Mouse (Mus musculus) MEL (cell line): ENCODE results near the gene Rdh16f2. TPM values are rescaled to one million over a fixed set of nuclear protein-coding genes. Genes with fewer than 3 reads are reported as not detected.

ENCODE experiments used
- DNase-seq: peaks from one replicate; pipeline ENCODE4 v3.0.0; 2011; ENCODE audit warnings: low read depth, low spot score
- H3K27ac ChIP-seq: 2 replicates; pipeline ENCODE4 v1.5.1; 2012; ENCODE audit warnings: low read depth, mild to moderate bottlenecking, control low read depth, low read length, moderate library complexity; ENCODE audit not compliant: control insufficient read depth
- H3K27me3 ChIP-seq, 2 experiments: fragments of 150-350 bp in 1 of 2; sonication (generic) in 1 of 2; 2 replicates each; pipeline ENCODE4 v1.6.1; 2012; ENCODE audit warnings: low read length in 2 of 2, mild to moderate bottlenecking in 2 of 2, improper control_type of control experiment in 1 of 2, moderate library complexity in 1 of 2; ENCODE audit not compliant: insufficient read depth in 2 of 2, control insufficient read depth in 1 of 2
- H3K36me3 ChIP-seq, 2 experiments: 2 replicates each; pipeline ENCODE4 v1.6.1; 2012 to 2014; ENCODE audit warnings: low read length in 2 of 2, improper control_type of control experiment in 1 of 2, inconsistent platforms in 1 of 2, mild to moderate bottlenecking in 1 of 2; ENCODE audit not compliant: insufficient read depth in 2 of 2, control insufficient read depth in 1 of 2
- H3K4me1 ChIP-seq, 2 experiments: fragments of 150-350 bp in 1 of 2; sonication (generic) in 1 of 2; 2 replicates each; pipeline ENCODE4 v1.6.1; 2012; ENCODE audit warnings: low read length in 2 of 2, improper control_type of control experiment in 1 of 2, mild to moderate bottlenecking in 1 of 2; ENCODE audit not compliant: insufficient read depth in 2 of 2, control insufficient read depth in 1 of 2
- H3K4me3 ChIP-seq, 2 experiments: fragments of 150-350 bp in 1 of 2; sonication (generic) in 1 of 2; 2 replicates each; pipeline ENCODE4 v1.5.1; 2012; ENCODE audit warnings: low read depth in 2 of 2, low read length in 2 of 2, mild to moderate bottlenecking in 2 of 2, moderate library complexity in 2 of 2, control low read depth in 1 of 2, improper control_type of control experiment in 1 of 2; ENCODE audit not compliant: control insufficient read depth in 1 of 2, insufficient read depth in 1 of 2
- H3K79me2 ChIP-seq: 2 replicates; pipeline ENCODE4 v1.6.1; 2012; ENCODE audit warnings: mild to moderate bottlenecking, low read length, moderate library complexity; ENCODE audit not compliant: control insufficient read depth, poor library complexity, insufficient read depth
- H3K9ac ChIP-seq: 2 replicates; pipeline ENCODE4 v1.6.1; 2012; ENCODE audit warnings: low read depth, mild to moderate bottlenecking, control low read depth, low read length, moderate library complexity; ENCODE audit not compliant: control insufficient read depth, poor library complexity, severe bottlenecking
- H3K9me3 ChIP-seq: fragments of 150-350 bp; sonication (generic); replicated peaks from 2 replicates; pipeline ENCODE4 v1.6.1; 2012; ENCODE audit warnings: mild to moderate bottlenecking, low read length, improper control_type of control experiment, moderate library complexity; ENCODE audit not compliant: insufficient read depth
- CHD1 ChIP-seq: IDR thresholded peaks from 2 replicates; pipeline ENCODE4 v1.6.1; 2012; ENCODE audit warnings: low read depth, mild to moderate bottlenecking, inconsistent platforms, low read length, improper control_type of control experiment
- CTCF ChIP-seq, 3 experiments: IDR thresholded peaks in 2 of 3; conservative IDR thresholded peaks in 1 of 3; 2 replicates each; pipeline ENCODE4 v1.5.1; 2011 to 2012; ENCODE audit warnings: low read length in 3 of 3, low read depth in 2 of 3, mild to moderate bottlenecking in 2 of 3, improper control_type of control experiment in 1 of 3, inconsistent platforms in 1 of 3, mixed read lengths in 1 of 3, moderate library complexity in 1 of 3; ENCODE audit not compliant: control insufficient read depth in 1 of 3, insufficient read depth in 1 of 3, poor library complexity in 1 of 3, severe bottlenecking in 1 of 3
- ELF1 ChIP-seq: IDR thresholded peaks from 2 replicates; pipeline ENCODE4 v1.6.1; 2014; ENCODE audit warnings: low read depth, mild to moderate bottlenecking, inconsistent platforms, low read length, improper control_type of control experiment, moderate library complexity
- ETS1 ChIP-seq: IDR thresholded peaks from 2 replicates; pipeline ENCODE4 v1.6.1; 2012; ENCODE audit warnings: low read depth, mild to moderate bottlenecking, inconsistent platforms, low read length, improper control_type of control experiment, moderate library complexity
- GABPA ChIP-seq: IDR thresholded peaks from 2 replicates; pipeline ENCODE4 v1.6.1; 2012; ENCODE audit warnings: low read depth, mild to moderate bottlenecking, inconsistent platforms, low read length, improper control_type of control experiment, moderate library complexity
- JUND ChIP-seq: IDR thresholded peaks from 2 replicates; pipeline ENCODE4 v1.6.1; 2011; ENCODE audit warnings: low read depth, mild to moderate bottlenecking, improper control_type of control experiment, low read length
- KAT2A ChIP-seq: conservative IDR thresholded peaks from 2 replicates; pipeline ENCODE4 v1.6.1; 2012; ENCODE audit warnings: low read depth, low read length, improper control_type of control experiment, inconsistent platforms
- MAX ChIP-seq: IDR thresholded peaks from 2 replicates; pipeline ENCODE4 v1.6.1; 2011; ENCODE audit warnings: low read length, improper control_type of control experiment
- MEF2A ChIP-seq: IDR thresholded peaks from 2 replicates; pipeline ENCODE4 v1.6.1; 2014; ENCODE audit warnings: low read depth, mild to moderate bottlenecking, inconsistent platforms, low read length, improper control_type of control experiment; ENCODE audit not compliant: poor library complexity, insufficient replicate concordance, severe bottlenecking; ENCODE audit errors: extremely low read depth
- MXI1 ChIP-seq: IDR thresholded peaks from 2 replicates; pipeline ENCODE4 v1.6.1; 2011; ENCODE audit warnings: mild to moderate bottlenecking, low read depth, low read length, improper control_type of control experiment
- MYC ChIP-seq: IDR thresholded peaks from 2 replicates; pipeline ENCODE4 v1.6.1; 2011; ENCODE audit warnings: low read depth, mild to moderate bottlenecking, low read length, improper control_type of control experiment, moderate library complexity
- NELFE ChIP-seq: IDR thresholded peaks from 2 replicates; pipeline ENCODE4 v1.6.1; 2011; ENCODE audit warnings: low read depth, low read length, improper control_type of control experiment
- POLR2AphosphoS5 ChIP-seq: IDR thresholded peaks from 2 replicates; pipeline ENCODE4 v1.6.1; 2012; ENCODE audit warnings: low read depth, borderline replicate concordance, mild to moderate bottlenecking, inconsistent platforms, low read length, moderate library complexity, mixed read lengths
- SIN3A ChIP-seq: IDR thresholded peaks from 2 replicates; pipeline ENCODE4 v1.6.1; 2012; ENCODE audit warnings: low read length, improper control_type of control experiment, inconsistent platforms
- SMC3 ChIP-seq: IDR thresholded peaks from 2 replicates; pipeline ENCODE4 v1.6.1; 2011; ENCODE audit warnings: low read depth, low read length, improper control_type of control experiment
- TAL1 ChIP-seq: IDR thresholded peaks from 2 replicates; pipeline ENCODE4 v1.6.1; 2012; ENCODE audit warnings: mild to moderate bottlenecking, inconsistent platforms, low read length, moderate library complexity, mixed read lengths
- TBP ChIP-seq: IDR thresholded peaks from 2 replicates; pipeline ENCODE4 v1.8.0; 2011; ENCODE audit warnings: low read depth, low read length, improper control_type of control experiment
- UBTF ChIP-seq: IDR thresholded peaks from 2 replicates; pipeline ENCODE4 v1.6.1; 2012; ENCODE audit warnings: low read depth, mild to moderate bottlenecking, inconsistent platforms, low read length, improper control_type of control experiment, moderate library complexity, borderline replicate concordance; ENCODE audit not compliant: insufficient read depth
- ZKSCAN1 ChIP-seq: IDR thresholded peaks from 2 replicates; pipeline ENCODE4 v1.6.1; 2012; ENCODE audit warnings: low read depth, mild to moderate bottlenecking, inconsistent platforms, low read length, improper control_type of control experiment, moderate library complexity
- polyA plus RNA-seq, 2 experiments: library from polyadenylated mRNA; stranded (reverse) in 1 of 2; unstranded in 1 of 2; fragments of >175 nt in 1 of 2; fragments of >200 nt in 1 of 2; gene quantifications; 2 replicates each; pipeline versions ENCODE4 v1.2.1 to v1.2.4; 2012; ENCODE audit warnings: low replicate concordance in 2 of 2, low read depth in 1 of 2; ENCODE audit not compliant: insufficient read length in 2 of 2, insufficient read depth in 1 of 2, missing spikeins in 1 of 2
- total RNA-seq: library from RNA; depleted of rRNA; stranded (reverse); fragments of 300-350 nt; gene quantifications from 2 replicates; pipeline ENCODE4 v1.2.3, GENCODE M21; 2012; rRNA removed

Rdh16f2 gene
- total and polyA plus RNA-seq, 3 experiments, result 0.07 TPM; not detected in 2

DNA sequence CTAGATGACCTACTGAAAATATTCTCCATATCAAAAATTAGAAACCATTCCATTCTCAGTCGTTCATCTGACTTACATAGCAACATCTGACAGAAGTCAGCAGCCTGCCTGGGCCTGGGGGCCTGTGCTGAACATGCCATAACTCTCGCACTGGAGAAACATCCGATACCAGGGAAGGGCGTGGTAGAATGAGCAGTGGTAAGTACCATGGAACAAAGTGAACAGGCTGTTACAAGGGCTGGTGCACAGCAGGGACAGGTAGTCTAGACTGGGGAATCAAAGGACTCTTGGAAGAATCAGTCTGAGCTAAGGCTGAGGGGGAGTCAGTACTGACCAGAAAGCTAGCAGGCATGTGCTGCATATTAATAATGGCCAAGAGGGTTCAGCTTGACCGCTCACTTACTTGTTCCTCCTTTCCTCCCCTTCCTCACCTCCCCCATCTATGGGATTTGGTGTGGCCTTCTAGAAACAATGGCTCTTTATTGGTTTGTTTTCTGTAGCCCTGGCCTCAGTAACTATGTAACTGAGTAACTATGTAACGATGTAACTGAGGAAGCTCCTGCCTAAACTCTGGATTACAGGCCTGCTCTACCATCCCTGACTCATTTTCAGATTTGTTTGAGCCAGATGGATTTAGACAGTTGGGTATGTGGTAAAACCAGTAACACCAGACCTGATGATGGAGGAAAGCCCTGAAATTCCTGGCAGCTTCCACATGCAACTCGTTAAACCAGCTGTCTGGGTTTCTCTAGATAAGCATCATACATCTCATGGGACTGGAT is 58.5 kb downstream of the Rdh16f2 start:
- no peak overlapping the region for H3K27ac ChIP-seq
- H3K4me3 ChIP-seq, result no peak overlapping the region
- H3K27me3 ChIP-seq, result peaks cover 3 to 9% of the 10 kb centered on the region in 2 experiments
- no peaks in the 10 kb centered on the region for H3K9me3 ChIP-seq
- H3K36me3 ChIP-seq, result no peaks in the 10 kb centered on the region
- no peak for DNase-seq
- H3K9ac ChIP-seq, result no peak overlapping the region
- H3K79me2 ChIP-seq, result no peaks in the 10 kb centered on the region
- no peaks in the 10 kb centered on the region for H3K4me1 ChIP-seq
- no peak for TF ChIP-seq ZKSCAN1
- TF ChIP-seq ELF1, result no peak
- TF ChIP-seq CTCF (IDR thresholded peaks at IDR 0.05 in 2 of 3, conservative IDR thresholded peaks at IDR 0.05 in 1 of 3; ENCODE audit: control insufficient read depth in 1 of 3, insufficient read depth in 1 of 3, low read depth in 2 of 3, low read length in 3 of 3, poor library complexity in 1 of 3, severe bottlenecking in 1 of 3), result no peak
- TF ChIP-seq SMC3, result no peak
- no peak for TF ChIP-seq JUND
- TF ChIP-seq MYC, result no peak
- no peak for TF ChIP-seq ETS1
- TF ChIP-seq MXI1, result no peak
- no peak for TF ChIP-seq MEF2A
- no peak for TF ChIP-seq TAL1
- TF ChIP-seq NELFE, result no peak
- TF ChIP-seq CHD1, result no peak
- no peak for TF ChIP-seq SIN3A
- TF ChIP-seq POLR2AphosphoS5, result no peak
- no peak for TF ChIP-seq UBTF
- no peak for TF ChIP-seq GABPA
- TF ChIP-seq KAT2A, result no peak
- no peak for TF ChIP-seq MAX
- no peak for TF ChIP-seq TBP

Other genes starting within 250 kb of the Rdh16f2 start
- 0.33 and 0.42 TPM in 2 replicates for gene Lrp1, start 245.3 kb upstream of the Rdh16f2 start, total RNA-seq
- under 1 TPM in 1 of 2 experiments, not detected in 1; 0.39 TPM for gene Lrp1, start 245.3 kb upstream of the Rdh16f2 start, polyA plus RNA-seq
- gene Stat6, start 223.5 kb upstream of the Rdh16f2 start, total RNA-seq, result 31.1 and 34.9 TPM in 2 replicates
- 10 to 100 TPM in 1 of 2 experiments, not detected in 1; 50.2 TPM for gene Stat6, start 223.5 kb upstream of the Rdh16f2 start, polyA plus RNA-seq
- gene Nemp1, start 199.6 kb upstream of the Rdh16f2 start, total RNA-seq, result 11.8 and 12.1 TPM in 2 replicates
- gene Nemp1, start 199.6 kb upstream of the Rdh16f2 start, polyA plus RNA-seq, result 10 to 100 TPM in 1 of 2 experiments, not detected in 1; 13.9 TPM
- 29.1 and 36.1 TPM in 2 replicates for gene Nab2, start 197.9 kb upstream of the Rdh16f2 start, total RNA-seq
- gene Nab2, start 197.9 kb upstream of the Rdh16f2 start, polyA plus RNA-seq, result 10 to 100 TPM in 1 of 2 experiments, not detected in 1; 37.1 TPM
- gene Myo1a, start 161.3 kb upstream of the Rdh16f2 start, total RNA-seq, result 0.08 TPM in 1 of 2 replicates, not detected in the other
- gene Myo1a, start 161.3 kb upstream of the Rdh16f2 start, polyA plus RNA-seq, result under 1 TPM in 1 of 2 experiments, not detected in 1; 0.33 TPM
- gene Tac2, start 142.0 kb upstream of the Rdh16f2 start, total RNA-seq, result not detected in 2 replicates
- gene Tac2, start 142.0 kb upstream of the Rdh16f2 start, polyA plus RNA-seq, result under 1 TPM in 1 of 2 experiments, not detected in 1; 0.32 TPM
- gene Zbtb39, start 126.9 kb upstream of the Rdh16f2 start, total RNA-seq, result 4.8 and 5.1 TPM in 2 replicates
- 10 to 100 TPM in 1 of 2 experiments, not detected in 1; 11.0 TPM for gene Zbtb39, start 126.9 kb upstream of the Rdh16f2 start, polyA plus RNA-seq
- gene Gpr182, start 114.7 kb upstream of the Rdh16f2 start, total RNA-seq, result 0.04 TPM in 1 of 2 replicates, not detected in the other
- under 1 TPM in 1 of 2 experiments, not detected in 1; 0.58 TPM for gene Gpr182, start 114.7 kb upstream of the Rdh16f2 start, polyA plus RNA-seq
- gene Rdh1, start 106.8 kb upstream of the Rdh16f2 start, total RNA-seq, result not detected in 2 replicates
- gene Rdh1, start 106.8 kb upstream of the Rdh16f2 start, polyA plus RNA-seq, result not detected
- not detected in 2 replicates for gene Rdh16f1, start 106.7 kb upstream of the Rdh16f2 start, total RNA-seq
- not detected for gene Rdh16f1, start 106.7 kb upstream of the Rdh16f2 start, polyA plus RNA-seq
- not detected in 2 replicates for gene Rdh9, start 90.1 kb upstream of the Rdh16f2 start, total RNA-seq
- under 1 TPM in 1 of 2 experiments, not detected in 1; 0.04 TPM for gene Rdh9, start 90.1 kb upstream of the Rdh16f2 start, polyA plus RNA-seq
- not detected in 2 replicates for gene Rdh16, start 65.3 kb upstream of the Rdh16f2 start, total RNA-seq
- not detected for gene Rdh16, start 65.3 kb upstream of the Rdh16f2 start, polyA plus RNA-seq
- gene Rdh19, start 16.5 kb upstream of the Rdh16f2 start, total RNA-seq, result not detected in 2 replicates
- not detected for gene Rdh19, start 16.5 kb upstream of the Rdh16f2 start, polyA plus RNA-seq
- gene Rdh7, start 22.3 kb downstream of the Rdh16f2 start, total RNA-seq, result not detected in 2 replicates
- not detected for gene Rdh7, start 22.3 kb downstream of the Rdh16f2 start, polyA plus RNA-seq
- gene Sdr9c7, start 32.0 kb downstream of the Rdh16f2 start, total RNA-seq, result not detected in 2 replicates
- gene Sdr9c7, start 32.0 kb downstream of the Rdh16f2 start, polyA plus RNA-seq, result not detected
- not detected in 2 replicates for gene Hsd17b6, start 141.1 kb downstream of the Rdh16f2 start, total RNA-seq
- gene Hsd17b6, start 141.1 kb downstream of the Rdh16f2 start, polyA plus RNA-seq, result under 1 TPM in 1 of 2 experiments, not detected in 1; 0.15 TPM
- gene Prim1, start 148.7 kb downstream of the Rdh16f2 start, total RNA-seq, result 59.6 and 74.0 TPM in 2 replicates
- gene Prim1, start 148.7 kb downstream of the Rdh16f2 start, polyA plus RNA-seq, result 10 to 100 TPM in 1 of 2 experiments, not detected in 1; 71.5 TPM
- gene Naca, start 169.1 kb downstream of the Rdh16f2 start, total RNA-seq, result 1,577 and 1,612 TPM in 2 replicates
- 1,000 to 10,000 TPM in 1 of 2 experiments, 100 to 1,000 TPM in 1; 202 to 1,039 TPM for gene Naca, start 169.1 kb downstream of the Rdh16f2 start, polyA plus RNA-seq
- 233 and 240 TPM in 2 replicates for gene Ptges3, start 192.5 kb downstream of the Rdh16f2 start, total RNA-seq
- gene Ptges3, start 192.5 kb downstream of the Rdh16f2 start, polyA plus RNA-seq, result 100 to 1,000 TPM; 216 to 627 TPM
- gene Atp5b, start 216.8 kb downstream of the Rdh16f2 start, total RNA-seq, result 2,164 and 2,193 TPM in 2 replicates
- gene Atp5b, start 216.8 kb downstream of the Rdh16f2 start, polyA plus RNA-seq, result 1,000 to 10,000 TPM in 1 of 2 experiments, 100 to 1,000 TPM in 1; 545 to 2,318 TPM
- 5.5 and 8.2 TPM in 2 replicates for gene Baz2a, start 225.1 kb downstream of the Rdh16f2 start, total RNA-seq
- 10 to 100 TPM; 33.8 to 46.0 TPM for gene Baz2a, start 225.1 kb downstream of the Rdh16f2 start, polyA plus RNA-seq